In genomic region chr15:79892995-79893823, GRCm38 (mm10) we compare ENCODE assay signal across 9 mouse cellular contexts. TPM values are rescaled to one million over a fixed set of nuclear protein-coding genes. Genes with fewer than 3 reads are reported as not detected.
DNase-seq lines count a peak whose midpoint lies in the region; ATAC-seq and TF ChIP-seq lines count a peak whose summit lies in the region.
"Had no signal": no experiment of that assay in that cellular context is flagged by ENCODE, and none has a peak within 500 bp of the region (broad histone marks: within the 10 kb centered on the region; RNA-seq: fewer than 3 reads in every experiment).

No protein-coding gene starts in this region.

- no peak for DNase-seq in heart, postnatal 4 days
- no peak for DNase-seq in heart, postnatal 0 days (ENCODE audit: low spot score)
- DNase-seq in lung, postnatal 36 days: peak; percentile 58
- no peak for DNase-seq in midbrain, embryonic 11.5 days (ENCODE audit: low spot score, missing footprints)
- DNase-seq in cerebellum, postnatal 4 days (ENCODE audit: low spot score in 2 of 2): no peak
- DNase-seq: right cerebral cortex, postnatal 14 days had no signal

- TF ChIP-seq EP300 in heart, postnatal 0 days (IDR thresholded peaks at IDR 0.05; ENCODE audit: low read depth): no peak

- peak overlapping the region in 1 of 2 experiments; percentile 56; a peak in 2 of 4 replicates for H3K4me3 ChIP-seq in heart, embryonic 14.5 days (ENCODE audit: control insufficient read depth in 1 of 2, insufficient read depth in 1 of 2, low read depth in 1 of 2, low read length in 2 of 2)
- H3K4me3 ChIP-seq in E14TG2a.4 (replicated peaks; ENCODE audit: low read length): peak overlapping the region; percentile 89
- H3K4me3 ChIP-seq in heart, postnatal 0 days (ENCODE audit: low read depth, low read length): peak overlapping the region; percentile 69
- no peak overlapping the region for H3K4me3 ChIP-seq in midbrain, embryonic 11.5 days (ENCODE audit: low read depth, low read length)
- H3K4me3 ChIP-seq in midbrain, embryonic 13.5 days (replicated peaks): no peak overlapping the region; the same call in 1 of the 2 replicates

- H3K9ac ChIP-seq in heart, embryonic 14.5 days (ENCODE audit: low read length): peak overlapping the region; percentile 77; the same call in 1 of the 2 replicates
- peak overlapping the region; percentile 78; the same call in 1 of the 2 replicates for H3K9ac ChIP-seq in heart, postnatal 0 days (replicated peaks; ENCODE audit: low read depth, low read length)
- H3K9ac ChIP-seq in midbrain, embryonic 11.5 days (ENCODE audit: low read length): no peak overlapping the region
- H3K9ac ChIP-seq in midbrain, embryonic 13.5 days (replicated peaks): no peak overlapping the region

- peak overlapping the region; percentile 85 for H3K4me2 ChIP-seq in heart, embryonic 14.5 days (ENCODE audit: low read length)
- H3K4me2 ChIP-seq in heart, postnatal 0 days (ENCODE audit: low read depth, low read length): peak overlapping the region; percentile 91
- H3K4me2 ChIP-seq in midbrain, embryonic 11.5 days: no peak overlapping the region; the same call in 1 of the 2 replicates
- no peak overlapping the region for H3K4me2 ChIP-seq in midbrain, embryonic 13.5 days (replicated peaks)

- no peaks in the 10 kb centered on the region for H3K27me3 ChIP-seq in heart, embryonic 14.5 days (ENCODE audit: control insufficient read depth, insufficient read depth, low read length)
- H3K27me3 ChIP-seq in E14TG2a.4 (ENCODE audit: insufficient read depth, low read length): no peaks in the 10 kb centered on the region
- H3K27me3 ChIP-seq in heart, postnatal 0 days (ENCODE audit: control insufficient read depth, insufficient read depth, low read length): no peaks in the 10 kb centered on the region
- no peaks in the 10 kb centered on the region for H3K27me3 ChIP-seq in midbrain, embryonic 11.5 days (ENCODE audit: control insufficient read depth, insufficient read depth, low read length)
- 0 out of 2 replicates have a peak, but pooled peaks cover 12% of the 10 kb centered on the region for H3K27me3 ChIP-seq in midbrain, embryonic 13.5 days

- no peak for ATAC-seq in heart, embryonic 14.5 days (ENCODE audit: insufficient number of reproducible peaks, insufficient read depth, low FRiP score, low read depth)
- no peak for ATAC-seq in heart, postnatal 0 days (ENCODE audit: insufficient read depth, low read depth)
- no peak for ATAC-seq in midbrain, embryonic 11.5 days (ENCODE audit: low FRiP score)
- ATAC-seq in midbrain, embryonic 13.5 days: no peak

- H3K4me1 ChIP-seq in heart, embryonic 14.5 days (ENCODE audit: control insufficient read depth in 2 of 2, insufficient read depth in 2 of 2, low read length in 2 of 2): peaks cover 5% of the 10 kb centered on the region in 2 experiments; a peak in 3 of 4 replicates
- H3K4me1 ChIP-seq in E14TG2a.4 (replicated peaks; ENCODE audit: low read depth, low read length): peaks cover 68% of the 10 kb centered on the region
- 0 out of 2 replicates have a peak, but pooled peaks cover 9% of the 10 kb centered on the region for H3K4me1 ChIP-seq in heart, postnatal 0 days (ENCODE audit: control insufficient read depth, insufficient read depth)
- H3K4me1 ChIP-seq in midbrain, embryonic 11.5 days (ENCODE audit: control insufficient read depth, insufficient read depth, low read length): peaks cover 6% of the 10 kb centered on the region; the same call in 1 of the 2 replicates
- peaks cover 15% of the 10 kb centered on the region for H3K4me1 ChIP-seq in midbrain, embryonic 13.5 days (replicated peaks)

- no peak overlapping the region for H3K27ac ChIP-seq in heart, embryonic 14.5 days (replicated peaks in 1 of 2; ENCODE audit: control insufficient read depth in 1 of 2, insufficient read depth in 1 of 2, low read depth in 2 of 2, low read length in 2 of 2)
- H3K27ac ChIP-seq in heart, postnatal 0 days (ENCODE audit: low read depth): 0 out of 2 replicates have a peak overlapping the region, but pooled peaks have one; percentile 87
- H3K27ac ChIP-seq in midbrain, embryonic 11.5 days (ENCODE audit: low read depth, low read length): no peak overlapping the region
- no peak overlapping the region for H3K27ac ChIP-seq in midbrain, embryonic 13.5 days

- TF ChIP-seq CTCF in E14TG2a.4 (conservative IDR thresholded peaks at IDR 0.05; ENCODE audit: low read length): no peak
- no peak for TF ChIP-seq CTCF in heart, postnatal 0 days (IDR thresholded peaks at IDR 0.05; ENCODE audit: low read depth)

- peaks cover 5% of the 10 kb centered on the region for H3K36me3 ChIP-seq in heart, embryonic 14.5 days (ENCODE audit: control insufficient read depth, insufficient read depth, low read length)
- H3K36me3 ChIP-seq in E14TG2a.4 (ENCODE audit: insufficient read depth, low read length): peaks cover 57% of the 10 kb centered on the region
- peaks cover 9% of the 10 kb centered on the region; the same call in 1 of the 2 replicates for H3K36me3 ChIP-seq in heart, postnatal 0 days (replicated peaks; ENCODE audit: control insufficient read depth, insufficient read depth, low read length)
- H3K36me3 ChIP-seq in midbrain, embryonic 11.5 days (ENCODE audit: control insufficient read depth, insufficient read depth, low read length): no peaks in the 10 kb centered on the region
- no peaks in the 10 kb centered on the region for H3K36me3 ChIP-seq in midbrain, embryonic 13.5 days

- WGBS in heart, embryonic 14.5 days: 71% methylated on average over 15 of the region's 15 CpGs
- WGBS in heart, postnatal 0 days: 74% methylated on average over 15 of the region's 15 CpGs
- 77% methylated on average over 15 of the region's 15 CpGs for whole genome bisulfite sequencing in midbrain, embryonic 11.5 days
- WGBS in midbrain, embryonic 13.5 days: 81% methylated on average over 15 of the region's 15 CpGs

- H3K9me3 ChIP-seq in heart, embryonic 14.5 days (ENCODE audit: control insufficient read depth, low read length): no peaks in the 10 kb centered on the region
- no peaks in the 10 kb centered on the region for H3K9me3 ChIP-seq in E14TG2a.4 (ENCODE audit: low read length)
- H3K9me3 ChIP-seq in heart, postnatal 0 days (replicated peaks; ENCODE audit: control insufficient read depth, low read length): no peaks in the 10 kb centered on the region
- H3K9me3 ChIP-seq in midbrain, embryonic 11.5 days (ENCODE audit: control insufficient read depth, low read length): no peaks in the 10 kb centered on the region
- H3K9me3 ChIP-seq in midbrain, embryonic 13.5 days: no peaks in the 10 kb centered on the region

RNA-seq across cellular contexts. Expression of gene Apobec3, which starts 1.8 kb away (rescaled TPM):
- 12.9 and 13.3 TPM in 2 replicates for polyA plus RNA-seq in heart, embryonic 14.5 days (2014; fragmentation: Nextera tagmentation; extraction: Ambion mirVana)
- 10 to 100 TPM in 1 of 2 experiments, 1 to 10 TPM in 1; 8.7 to 10.1 TPM for total RNA-seq in heart, postnatal 4 days (2021)
- total RNA-seq in heart, postnatal 0 days (2014; rRNA removed; ENCODE audit: low replicate concordance): 2.3 and 5.1 TPM in 2 replicates
- polyA plus RNA-seq in heart, postnatal 0 days (2015; fragmentation: Nextera tagmentation; extraction: Ambion mirVana): 6.3 and 6.6 TPM in 2 replicates
- polyA plus RNA-seq in midbrain, embryonic 11.5 days (2014; fragmentation: Nextera tagmentation; extraction: Ambion mirVana): 5.5 and 6.0 TPM in 2 replicates
- polyA plus RNA-seq in midbrain, embryonic 13.5 days (2015; fragmentation: Nextera tagmentation; extraction: Ambion mirVana): 3.1 and 3.8 TPM in 2 replicates

RNA-seq across cellular contexts. Expression of gene Cbx6, which starts 58.7 kb away (rescaled TPM):
- 23.1 and 33.0 TPM in 2 replicates for polyA plus RNA-seq in heart, embryonic 14.5 days (2014; fragmentation: Nextera tagmentation; extraction: Ambion mirVana)
- 10 to 100 TPM; 53.1 to 57.5 TPM for total RNA-seq in heart, postnatal 4 days (2021)
- 47.3 and 51.8 TPM in 2 replicates for total RNA-seq in heart, postnatal 0 days (2014; rRNA removed; ENCODE audit: low replicate concordance)
- polyA plus RNA-seq in heart, postnatal 0 days (2015; fragmentation: Nextera tagmentation; extraction: Ambion mirVana): 24.9 and 25.6 TPM in 2 replicates
- 17.1 and 18.8 TPM in 2 replicates for polyA plus RNA-seq in midbrain, embryonic 11.5 days (2014; fragmentation: Nextera tagmentation; extraction: Ambion mirVana)
- polyA plus RNA-seq in midbrain, embryonic 13.5 days (2015; fragmentation: Nextera tagmentation; extraction: Ambion mirVana): 53.9 and 61.4 TPM in 2 replicates

RNA-seq across cellular contexts. Expression of gene Npcd, which starts 59.2 kb away (rescaled TPM):
- 0.54 TPM in 1 of 2 replicates, not detected in the other for polyA plus RNA-seq in heart, embryonic 14.5 days (2014; fragmentation: Nextera tagmentation; extraction: Ambion mirVana)
- total RNA-seq in heart, postnatal 4 days (2021): 1 to 10 TPM; 1.3 to 1.5 TPM
- total RNA-seq in heart, postnatal 0 days (2014; rRNA removed; ENCODE audit: low replicate concordance): 1.9 and 8.7 TPM in 2 replicates
- polyA plus RNA-seq in heart, postnatal 0 days (2015; fragmentation: Nextera tagmentation; extraction: Ambion mirVana): not detected in 2 replicates
- 0.86 TPM in 1 of 2 replicates, not detected in the other for polyA plus RNA-seq in midbrain, embryonic 11.5 days (2014; fragmentation: Nextera tagmentation; extraction: Ambion mirVana)
- polyA plus RNA-seq in midbrain, embryonic 13.5 days (2015; fragmentation: Nextera tagmentation; extraction: Ambion mirVana): 0.58 and 1.2 TPM in 2 replicates

Comparison
In these comparisons a context has a peak if more than half of its experiments do, and no peak if none do; other contexts are left out.
1. H3K4me2 ChIP-seq: peak in heart, embryonic 14.5 days (single experiment) and heart, postnatal 0 days (single experiment); none in midbrain, embryonic 11.5 days (single experiment) and midbrain, embryonic 13.5 days (single experiment).
2. H3K4me3 ChIP-seq: peak in E14TG2a.4 (single experiment) and heart, postnatal 0 days (single experiment); none in midbrain, embryonic 11.5 days (single experiment) and midbrain, embryonic 13.5 days (single experiment).
3. H3K9ac ChIP-seq: peak in heart, embryonic 14.5 days (single experiment) and heart, postnatal 0 days (single experiment); none in midbrain, embryonic 11.5 days (single experiment) and midbrain, embryonic 13.5 days (single experiment).